Mouse (Mus musculus): ENCODE measurements around the gene Myh7b.
"Not testable (repeated sequence)": the region's sequence is repeated elsewhere in the genome, so short reads cannot be mapped to it uniquely, and the experiment has no call there.

Gene Myh7b

GRCm38 (mm10) chr2:155604560-155605235 is 6.3 kb upstream of the Myh7b start:
- no peak for DNase-seq (ENCODE audit: low spot score in 2 of 2)

DNA sequence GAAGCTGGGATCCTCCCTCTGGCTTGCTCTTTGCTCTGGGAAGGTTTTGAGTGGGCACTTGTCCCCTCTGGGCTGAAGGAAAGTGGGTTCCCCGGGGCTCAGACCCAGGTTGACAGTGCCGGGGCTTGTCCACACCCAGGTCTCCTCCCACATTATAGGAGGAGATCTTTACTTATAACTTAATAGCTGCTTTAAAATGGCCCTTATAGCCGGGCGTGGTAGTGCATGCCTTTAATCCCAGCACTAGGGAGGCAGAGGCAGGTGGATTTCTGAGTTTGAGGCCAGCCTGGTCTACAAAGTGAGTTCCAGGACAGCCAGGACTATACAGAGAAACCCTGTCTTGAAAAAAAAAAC is 5.8 kb upstream of the Myh7b start:
- not testable (repeated sequence) for DNase-seq (ENCODE audit: low spot score in 2 of 2)

GRCm38 (mm10) chr2:155606360-155606759 is 4.7 kb upstream of the Myh7b start:
- no peak for DNase-seq (ENCODE audit: low spot score in 2 of 2)

DNA sequence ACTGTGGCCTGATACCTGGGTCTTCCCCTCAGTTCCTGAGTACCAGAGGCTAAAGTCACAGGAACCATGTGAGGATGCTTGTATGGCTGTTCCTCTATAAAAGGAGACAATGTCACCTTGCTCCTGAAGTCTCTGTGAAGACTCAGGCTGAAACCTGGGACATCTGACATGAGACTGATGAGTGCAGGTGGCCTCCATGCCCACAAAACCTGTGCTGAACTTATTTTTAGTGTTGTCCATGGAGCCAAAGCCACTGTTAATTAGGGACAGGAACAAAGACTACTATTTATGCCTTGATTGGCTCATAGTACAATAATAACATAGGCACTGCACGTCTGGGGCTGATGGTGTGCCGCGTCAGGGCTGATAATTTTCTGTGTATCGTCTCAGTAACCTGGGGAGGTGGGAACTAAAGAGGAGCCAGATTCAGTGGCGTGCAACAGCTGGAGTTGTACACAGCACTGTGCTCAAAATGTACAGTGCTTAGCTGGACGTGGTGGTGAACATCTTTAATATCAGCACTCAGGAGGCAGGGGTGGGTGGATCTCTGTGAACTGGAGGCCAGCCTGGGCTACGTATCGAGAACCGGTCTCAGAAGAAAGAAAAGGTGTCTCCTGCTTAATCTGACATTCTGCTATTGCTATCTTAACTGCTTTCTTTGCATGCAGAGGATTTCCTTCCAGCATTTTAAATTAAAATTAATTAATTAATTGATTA is 980 bp downstream of the Myh7b start:
- no peak for DNase-seq (ENCODE audit: low spot score in 2 of 2)

GRCm38 (mm10) chr2:155613326-155613755 is 2.3 kb downstream of the Myh7b start:
- no peak for DNase-seq (ENCODE audit: low spot score in 2 of 2)

DNA sequence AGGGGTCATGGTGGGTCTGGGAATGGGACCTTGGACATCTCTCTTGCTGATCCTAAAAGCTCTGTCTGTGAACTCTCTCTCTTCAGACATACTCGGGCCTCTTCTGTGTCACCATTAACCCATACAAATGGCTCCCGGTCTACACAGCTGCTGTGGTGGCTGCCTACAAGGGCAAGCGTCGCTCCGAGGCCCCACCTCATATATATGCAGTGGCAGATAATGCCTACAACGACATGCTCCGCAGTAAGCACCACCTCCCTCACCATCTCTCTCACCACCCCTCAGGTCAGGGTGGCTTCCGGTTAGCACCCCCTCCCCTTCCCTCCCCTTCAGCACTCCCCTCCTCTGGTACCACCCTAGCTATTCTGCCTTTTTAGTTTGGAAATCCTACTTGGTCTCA is 2.9 kb downstream of the Myh7b start:
- DNase-seq (ENCODE audit: low spot score in 2 of 2), result no peak

DNA sequence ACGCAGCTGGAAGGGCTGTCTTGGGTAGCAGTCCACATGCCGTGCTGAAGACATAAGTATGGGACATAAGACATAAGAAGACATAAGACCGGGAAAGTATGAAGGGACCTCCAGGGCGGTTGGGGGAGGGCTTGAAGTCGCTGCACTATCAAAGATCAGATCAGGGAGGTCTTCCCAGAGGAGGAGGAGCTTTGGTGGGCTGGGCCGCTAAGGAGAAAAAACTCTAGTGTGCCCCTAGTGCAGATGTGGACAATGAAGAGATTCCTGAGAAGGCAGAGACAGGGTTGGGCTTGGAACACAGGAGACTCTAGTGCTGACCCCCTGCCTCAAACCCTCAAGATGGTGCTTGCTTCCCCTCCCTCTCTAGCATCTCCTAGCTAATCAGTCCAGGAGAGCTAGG is 6.0 kb downstream of the Myh7b start:
- no peak for DNase-seq (ENCODE audit: low spot score in 2 of 2)

- DNase-seq (ENCODE audit: low spot score in 2 of 2), result peak; percentile 79 to 93
Measured at GRCm38 (mm10) chr2:155619817-155620216, 8.8 kb downstream of the Myh7b start.

DNA sequence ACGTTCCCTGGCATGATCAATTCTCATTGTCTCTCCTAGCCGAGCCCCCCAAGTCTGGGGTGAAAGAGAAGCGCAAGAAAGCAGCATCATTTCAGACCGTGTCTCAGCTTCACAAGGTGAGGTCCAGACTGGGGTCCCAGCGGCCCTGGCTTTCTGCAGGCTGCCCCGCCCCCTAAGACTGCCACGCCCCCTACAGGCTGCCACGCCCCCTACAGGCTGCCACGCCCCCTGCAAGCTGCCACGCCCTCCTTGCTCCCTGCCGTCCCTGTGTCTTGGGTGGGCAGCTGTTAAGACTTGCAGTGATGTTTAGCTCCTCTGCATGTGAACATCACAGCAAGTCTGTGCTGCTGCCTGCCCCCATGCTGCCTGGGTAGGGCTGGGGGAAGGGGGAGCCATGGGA is 11.6 kb downstream of the Myh7b start:
- DNase-seq (ENCODE audit: low spot score in 2 of 2), result no peak

- DNase-seq (ENCODE audit: low spot score in 2 of 2), result no peak
Measured at GRCm38 (mm10) chr2:155623996-155624395, 13.0 kb downstream of the Myh7b start.

DNA sequence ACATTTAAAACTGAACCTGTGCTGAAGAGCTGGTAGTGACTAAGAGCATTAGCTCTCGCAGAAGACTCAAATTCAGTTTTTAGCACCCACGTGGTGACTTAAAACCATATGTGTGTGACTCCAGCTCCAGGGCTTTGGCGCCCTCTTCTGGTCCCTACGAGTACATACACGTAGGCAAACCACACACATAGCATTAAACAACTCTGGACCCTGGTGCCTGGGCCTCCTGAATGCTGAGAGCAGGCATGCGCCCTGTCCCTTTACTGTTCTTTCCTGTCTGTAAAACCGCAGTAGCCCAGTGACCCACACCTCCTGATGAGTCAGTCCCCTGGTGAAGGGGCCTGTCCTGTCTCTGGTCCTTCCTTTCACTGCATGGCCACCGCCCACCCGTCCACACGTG is 13.7 kb downstream of the Myh7b start:
- DNase-seq (ENCODE audit: low spot score in 2 of 2), result no peak

DNA sequence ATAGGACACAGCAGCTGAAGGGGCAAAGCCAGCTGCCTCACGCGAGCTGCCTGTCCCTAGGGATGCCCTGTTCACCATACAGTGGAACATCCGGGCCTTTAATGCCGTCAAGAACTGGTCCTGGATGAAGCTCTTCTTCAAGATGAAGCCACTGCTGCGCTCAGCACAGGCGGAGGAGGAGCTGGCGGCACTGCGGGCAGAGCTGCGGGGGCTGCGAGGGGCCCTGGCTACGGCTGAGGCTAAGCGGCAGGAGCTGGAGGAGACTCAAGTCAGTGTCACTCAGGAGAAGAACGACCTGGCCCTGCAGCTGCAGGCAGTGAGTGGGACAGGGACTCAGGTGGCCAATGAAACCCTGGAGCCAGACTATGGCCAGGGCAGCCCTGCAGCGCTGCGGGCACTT is 15.3 kb downstream of the Myh7b start:
- DNase-seq (ENCODE audit: low spot score in 2 of 2), result peak in 1 of 2 experiments; percentile 56

DNA sequence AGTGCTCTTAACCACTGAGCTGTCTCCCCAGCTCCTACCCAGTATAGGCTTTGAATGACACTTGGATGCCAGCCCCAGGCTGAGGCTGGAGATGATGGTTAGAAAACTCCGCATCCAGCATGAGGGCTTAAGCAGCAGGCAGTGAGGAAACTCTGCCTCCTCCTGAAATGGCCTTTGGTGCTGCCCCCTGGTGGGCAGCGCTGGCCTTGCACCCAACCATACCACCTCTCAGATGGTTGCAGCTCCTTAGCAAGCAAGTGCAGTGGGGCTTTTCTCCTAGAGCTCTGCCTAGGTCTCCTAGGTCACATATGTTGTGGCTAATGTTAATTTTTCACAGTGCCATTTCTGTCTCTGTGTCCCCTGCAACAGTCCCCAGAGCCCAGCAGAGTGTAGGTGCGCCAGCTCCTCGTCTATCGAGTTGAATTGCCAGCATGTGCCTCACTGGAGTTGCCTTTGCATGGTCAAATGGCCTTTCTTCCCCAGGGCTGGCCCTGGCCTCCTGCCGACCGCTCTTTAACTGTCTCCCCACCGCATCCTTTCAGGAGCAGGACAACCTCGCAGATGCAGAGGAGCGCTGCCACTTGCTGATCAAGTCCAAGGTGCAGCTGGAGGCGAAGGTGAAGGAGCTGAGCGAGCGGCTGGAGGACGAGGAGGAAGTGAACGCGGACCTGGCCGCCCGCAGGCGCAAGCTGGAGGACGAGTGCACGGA is 16.2 kb downstream of the Myh7b start:
- DNase-seq (ENCODE audit: low spot score in 2 of 2), result peak in 1 of 2 experiments; percentile 82

- DNase-seq (ENCODE audit: low spot score in 2 of 2), result no peak
Measured at GRCm38 (mm10) chr2:155628112-155628511, 17.1 kb downstream of the Myh7b start.

- no peak for DNase-seq (ENCODE audit: low spot score in 2 of 2)
Measured at GRCm38 (mm10) chr2:155628519-155628918, 17.5 kb downstream of the Myh7b start.

- no peak for DNase-seq (ENCODE audit: low spot score in 2 of 2)
Measured at GRCm38 (mm10) chr2:155629231-155629661, 18.2 kb downstream of the Myh7b start.

DNA sequence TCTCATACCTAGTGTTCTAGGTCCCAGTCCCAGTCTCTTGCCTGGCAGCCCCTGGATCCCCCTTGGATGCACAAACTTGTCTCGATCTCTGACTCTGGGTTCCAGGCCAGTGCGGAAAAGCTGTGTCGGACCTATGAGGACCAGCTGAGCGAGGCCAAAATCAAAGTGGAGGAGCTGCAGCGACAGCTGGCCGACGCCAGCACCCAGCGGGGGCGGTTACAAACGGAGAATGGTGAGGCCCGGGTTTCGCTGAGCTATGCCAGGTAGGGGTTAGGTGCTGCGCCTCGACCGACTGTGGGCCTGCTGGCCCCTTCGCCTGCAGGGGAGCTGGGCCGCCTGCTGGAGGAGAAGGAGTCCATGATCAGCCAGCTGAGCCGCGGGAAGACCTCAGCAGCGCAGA is 19.1 kb downstream of the Myh7b start:
- DNase-seq (ENCODE audit: low spot score in 2 of 2), result no peak

DNA sequence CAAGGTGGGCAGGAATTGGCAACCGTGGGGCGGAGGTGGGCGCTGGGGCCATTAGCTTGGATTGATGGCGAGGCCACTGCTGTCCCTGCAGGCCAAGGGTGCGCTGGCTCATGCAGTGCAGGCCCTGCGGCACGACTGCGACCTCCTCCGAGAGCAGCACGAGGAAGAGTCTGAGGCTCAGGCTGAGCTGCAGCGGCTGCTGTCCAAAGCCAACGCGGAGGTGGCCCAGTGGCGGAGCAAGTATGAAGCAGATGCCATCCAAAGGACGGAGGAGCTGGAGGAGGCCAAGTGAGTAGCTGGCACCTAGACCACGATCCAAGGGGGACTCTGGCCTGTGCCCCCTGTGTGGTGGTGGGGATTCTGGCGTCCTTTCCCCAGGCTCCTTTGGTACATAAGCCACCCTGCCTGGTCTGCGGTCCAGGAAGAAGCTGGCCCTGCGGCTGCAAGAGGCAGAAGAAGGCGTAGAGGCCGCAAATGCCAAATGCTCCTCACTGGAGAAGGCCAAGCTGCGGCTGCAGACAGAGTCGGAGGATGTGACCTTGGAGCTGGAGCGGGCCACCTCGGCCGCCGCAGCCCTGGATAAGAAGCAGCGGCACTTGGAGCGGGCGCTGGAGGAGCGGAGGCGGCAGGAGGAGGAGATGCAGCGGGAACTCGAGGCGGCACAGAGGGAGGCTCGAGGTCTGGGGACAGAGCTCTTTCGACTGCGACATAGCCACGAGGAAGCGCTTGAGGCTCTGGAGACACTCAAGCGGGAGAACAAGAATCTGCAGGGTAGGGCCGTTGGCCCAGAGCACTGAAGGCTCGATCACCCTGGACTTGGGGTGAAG is 19.8 kb downstream of the Myh7b start:
- DNase-seq (ENCODE audit: low spot score in 2 of 2), result no peak

- no peak for DNase-seq (ENCODE audit: low spot score in 2 of 2)
Measured at GRCm38 (mm10) chr2:155632138-155632936, 21.3 kb downstream of the Myh7b start.

DNA sequence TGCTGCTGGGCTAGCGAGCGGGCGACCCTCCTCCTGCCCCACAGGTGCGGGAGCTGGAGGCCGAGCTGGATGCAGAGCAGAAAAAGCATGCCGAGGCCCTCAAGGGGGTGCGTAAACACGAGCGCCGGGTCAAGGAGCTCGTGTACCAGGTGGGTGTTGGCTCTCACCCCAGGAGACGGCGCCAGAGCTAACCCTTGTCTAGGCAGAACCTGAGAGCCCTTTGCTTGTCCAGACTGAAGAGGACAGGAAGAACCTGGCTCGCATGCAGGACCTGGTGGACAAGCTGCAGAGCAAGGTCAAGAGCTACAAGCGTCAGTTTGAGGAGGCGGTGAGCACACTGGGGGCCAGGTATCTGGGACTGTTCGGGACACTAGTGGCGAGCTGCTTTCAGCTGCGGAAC is 22.1 kb downstream of the Myh7b start:
- DNase-seq (ENCODE audit: low spot score in 2 of 2), result no peak

GRCm38 (mm10) chr2:155633731-155634130 is 22.7 kb downstream of the Myh7b start:
- no peak for DNase-seq (ENCODE audit: low spot score in 2 of 2)

All from urinary bladder, postnatal 4 days (tissue).